Mouse (Mus musculus) bone marrow, adult 2 months (tissue): ENCODE results near the gene D930048N14Rik.

Source experiments
- CTCF ChIP-seq: fragments of 200-500 bp; IDR thresholded peaks from 2 replicates; pipeline ENCODE4 v1.5.1; 2011; ENCODE audit warnings: low read length, control low read depth; ENCODE audit not compliant: control insufficient read depth, insufficient read depth
- POLR2A ChIP-seq: fragments of 200-500 bp; IDR thresholded peaks from 2 replicates; pipeline ENCODE4 v1.6.1; 2011; ENCODE audit warnings: low read depth, mild to moderate bottlenecking, control low read depth, low read length, borderline replicate concordance; ENCODE audit not compliant: control insufficient read depth

DNA sequence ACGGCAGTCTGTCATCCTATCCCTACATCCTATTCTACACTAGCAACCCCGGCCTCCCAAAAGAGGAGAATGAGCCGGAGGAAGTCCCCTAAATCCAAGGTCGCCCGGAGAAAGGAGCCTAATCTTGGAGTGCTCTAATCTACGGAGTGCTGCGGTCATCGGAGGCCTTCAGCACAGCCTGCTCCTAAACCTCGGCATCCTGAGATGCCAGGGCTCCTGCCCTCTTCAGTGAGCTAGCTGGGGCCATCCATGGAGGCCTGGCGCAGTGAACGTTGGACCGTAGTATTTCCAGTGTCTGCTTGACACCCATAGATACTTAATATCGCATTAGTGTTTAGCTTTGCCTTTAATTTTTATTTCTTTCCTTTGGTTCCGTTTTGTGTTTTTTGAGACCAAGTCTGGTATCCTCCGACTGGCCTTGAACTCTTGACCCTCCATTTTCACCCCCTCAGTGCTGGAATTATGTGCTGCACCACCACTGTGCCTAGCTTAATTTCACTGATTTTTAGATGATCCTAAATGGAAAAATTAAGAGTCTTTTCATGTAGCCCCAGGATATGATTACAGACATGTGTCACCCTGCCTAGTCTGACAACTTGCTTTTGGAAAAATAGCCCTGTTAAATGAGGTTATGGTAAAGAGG lies 43.5 kb upstream of the D930048N14Rik start:
- no peak for TF ChIP-seq CTCF
- TF ChIP-seq POLR2A: no peak; the same call in 1 of the 2 replicates
